Mouse (Mus musculus) forebrain, embryonic 16.5 days (tissue): ENCODE measurements around the gene Rbm42. TPM values are rescaled to one million over a fixed set of nuclear protein-coding genes. Genes with fewer than 3 reads are reported as not detected.

Experiments
- ATAC-seq: fragments of 200-750 bp; cut with Nextera tagmentation; 2 replicates; pipeline ENCODE4 v1.8.0; 2017; ENCODE audit warnings: mild to moderate bottlenecking, moderate library complexity
- H3K27ac ChIP-seq: fragments of 300-500 bp; sonication (generic); 2 replicates; pipeline ENCODE4 v1.5.1; 2014; ENCODE audit warnings: low read length, control low read depth
- H3K27me3 ChIP-seq: fragments of 300-500 bp; sonication (generic); replicated peaks from 2 replicates; pipeline ENCODE4 v1.6.1; 2014; ENCODE audit warnings: low read length; ENCODE audit not compliant: control insufficient read depth, insufficient read depth
- H3K36me3 ChIP-seq: fragments of 300-500 bp; sonication (generic); 2 replicates; pipeline ENCODE4 v1.6.1; 2014; ENCODE audit not compliant: control insufficient read depth, insufficient read depth
- H3K4me1 ChIP-seq: fragments of 300-500 bp; sonication (generic); replicated peaks from 2 replicates; pipeline ENCODE4 v1.6.1; 2014; ENCODE audit warnings: low read length; ENCODE audit not compliant: control insufficient read depth, insufficient read depth
- H3K4me2 ChIP-seq: fragments of 300-500 bp; sonication (generic); 2 replicates; pipeline ENCODE4 v1.6.1; 2014; ENCODE audit warnings: mild to moderate bottlenecking, low read length, control low read depth
- H3K4me3 ChIP-seq: fragments of 300-500 bp; sonication (generic); replicated peaks from 2 replicates; pipeline ENCODE4 v1.5.1; 2014; ENCODE audit warnings: mild to moderate bottlenecking, low read length, control low read depth
- H3K9ac ChIP-seq: fragments of 300-500 bp; sonication (generic); replicated peaks from 2 replicates; pipeline ENCODE4 v1.6.1; 2014; ENCODE audit warnings: low read depth, low read length, control low read depth
- H3K9me3 ChIP-seq: fragments of 300-500 bp; sonication (generic); 2 replicates; pipeline ENCODE4 v1.6.1; 2016; ENCODE audit warnings: low read length; ENCODE audit not compliant: control insufficient read depth
- WGBS: fragments of 180-500 bp; shearing (Covaris S2); extraction: QIAGEN DNeasy Blood & Tissue Kit; methylation state at CpG from one replicate; pipeline ENCODE4 v1.1.7; 2014; 5-methylcytosine and 5-hydroxymethylcytosine counted together
- polyA plus RNA-seq: library from polyadenylated mRNA; unstranded; fragments of >200 nt; fragmentation: Nextera tagmentation; extraction: Ambion mirVana; gene quantifications from 2 replicates; pipeline ENCODE4 v1.2.1, GENCODE M21; 2015

Rbm42 gene
- polyA plus RNA-seq: 153 and 155 TPM in 2 replicates

GRCm38 (mm10) chr7:30649591-30650540, at the start of gene Rbm42:
Gene Rbm42 (minus strand): TSS chr7:30650317.
- 1% methylated on average over 59 of the region's 59 CpGs for WGBS
- Histone ChIP-seq H3K9ac (peak within 1 kb of the TSS; percentile 90), H3K4me3 (peak within 1 kb of the TSS; percentile 84), H3K4me2 (peak within 1 kb of the TSS; percentile 86), H3K36me3 (peaks cover 27% of the 10 kb centered on the region), H3K4me1 (peaks cover 13% of the 10 kb centered on the region), H3K9me3 (no peaks in the 10 kb centered on the region), H3K27me3 (no peaks in the 10 kb centered on the region), H3K27ac (no peak within 1 kb of the TSS; the same call in 1 of the 2 replicates)
- peak; percentile 100 for ATAC-seq

- no peak for ATAC-seq
- 45% methylated on average over 9 of the region's 9 CpGs for WGBS
- Histone ChIP-seq H3K27ac (no peak within 1 kb of the TSS), H3K4me2 (no peak within 1 kb of the TSS), H3K9ac (no peak within 1 kb of the TSS), H3K4me3 (no peak within 1 kb of the TSS), H3K4me1 (no peaks in the 10 kb centered on the region), H3K9me3 (no peaks in the 10 kb centered on the region), H3K36me3 (no peaks in the 10 kb centered on the region), H3K27me3 (no peaks in the 10 kb centered on the region)
Observed at GRCm38 (mm10) chr7:30698589-30698988, 48.5 kb upstream of the Rbm42 start, which contains the start of gene 2200002J24Rik. Gene 2200002J24Rik (plus strand): TSS chr7:30698926.

- 74% methylated on average over 5 of the region's 5 CpGs for WGBS
- Histone ChIP-seq H3K4me1 (no peaks in the 10 kb centered on the region), H3K36me3 (no peaks in the 10 kb centered on the region), H3K27ac (no peak overlapping the region), H3K4me3 (no peak overlapping the region), H3K9me3 (no peaks in the 10 kb centered on the region), H3K27me3 (no peaks in the 10 kb centered on the region), H3K9ac (no peak overlapping the region), H3K4me2 (no peak overlapping the region)
- no peak for ATAC-seq
Observed at GRCm38 (mm10) chr7:30698101-30698500, 48.0 kb upstream of the Rbm42 start.

GRCm38 (mm10) chr7:30688325-30688724, 38.2 kb upstream of the Rbm42 start:
- no peaks in the 10 kb centered on the region for H3K36me3 ChIP-seq
- H3K9me3 ChIP-seq: no peaks in the 10 kb centered on the region
- no peak overlapping the region for H3K9ac ChIP-seq
- no peak overlapping the region for H3K4me3 ChIP-seq
- H3K4me2 ChIP-seq: no peak overlapping the region
- ATAC-seq: no peak
- H3K27me3 ChIP-seq: peaks cover 5% of the 10 kb centered on the region
- 72% methylated on average over 6 of the region's 6 CpGs for WGBS
- no peaks in the 10 kb centered on the region for H3K4me1 ChIP-seq
- no peak overlapping the region for H3K27ac ChIP-seq

GRCm38 (mm10) chr7:30683425-30683824, 33.3 kb upstream of the Rbm42 start:
- H3K4me3 ChIP-seq: no peak overlapping the region
- H3K4me1 ChIP-seq: no peaks in the 10 kb centered on the region
- no peaks in the 10 kb centered on the region for H3K36me3 ChIP-seq
- WGBS: 76% methylated on average over 2 of the region's 2 CpGs
- H3K4me2 ChIP-seq: no peak overlapping the region
- H3K9ac ChIP-seq: no peak overlapping the region
- peaks cover 5% of the 10 kb centered on the region for H3K27me3 ChIP-seq
- H3K27ac ChIP-seq: no peak overlapping the region
- no peak for ATAC-seq
- no peaks in the 10 kb centered on the region for H3K9me3 ChIP-seq

GRCm38 (mm10) chr7:30681897-30682296, 31.8 kb upstream of the Rbm42 start:
- 69% methylated on average over 5 of the region's 5 CpGs for WGBS
- Histone ChIP-seq H3K9me3 (no peaks in the 10 kb centered on the region), H3K36me3 (no peaks in the 10 kb centered on the region), H3K9ac (no peak overlapping the region), H3K4me2 (no peak overlapping the region), H3K27ac (no peak overlapping the region), H3K4me1 (no peaks in the 10 kb centered on the region), H3K4me3 (no peak overlapping the region), H3K27me3 (peaks cover 2% of the 10 kb centered on the region; the same call in 1 of the 2 replicates)
- no peak for ATAC-seq

- H3K4me2 ChIP-seq: no peak overlapping the region
- 47% methylated on average over 5 of the region's 5 CpGs for WGBS
- no peak for ATAC-seq
- no peaks in the 10 kb centered on the region for H3K27me3 ChIP-seq
- H3K36me3 ChIP-seq: no peaks in the 10 kb centered on the region
- H3K27ac ChIP-seq: no peak overlapping the region
- H3K9ac ChIP-seq: no peak overlapping the region
- H3K9me3 ChIP-seq: no peaks in the 10 kb centered on the region
- H3K4me1 ChIP-seq: no peaks in the 10 kb centered on the region
- no peak overlapping the region for H3K4me3 ChIP-seq
Observed at GRCm38 (mm10) chr7:30678263-30678975, 28.3 kb upstream of the Rbm42 start.

GRCm38 (mm10) chr7:30671480-30671879, 21.4 kb upstream of the Rbm42 start, which contains the start of gene Pmis2:
Gene Pmis2 (minus strand): TSS chr7:30671605.
- H3K4me2 ChIP-seq: no peak within 1 kb of the TSS
- no peak within 1 kb of the TSS for H3K4me3 ChIP-seq
- no peaks in the 10 kb centered on the region; the same call in 1 of the 2 replicates for H3K27me3 ChIP-seq
- H3K27ac ChIP-seq: no peak within 1 kb of the TSS
- no peaks in the 10 kb centered on the region for H3K4me1 ChIP-seq
- H3K36me3 ChIP-seq: no peaks in the 10 kb centered on the region
- WGBS: 77% methylated on average over 9 of the region's 9 CpGs
- ATAC-seq: no peak
- H3K9ac ChIP-seq: no peak within 1 kb of the TSS
- H3K9me3 ChIP-seq: no peaks in the 10 kb centered on the region

- H3K27me3 ChIP-seq: no peaks in the 10 kb centered on the region; the same call in 1 of the 2 replicates
- ATAC-seq: no peak
- H3K4me3 ChIP-seq: no peak overlapping the region
- WGBS: 41% methylated on average over 3 of the region's 3 CpGs
- H3K27ac ChIP-seq: no peak overlapping the region
- no peaks in the 10 kb centered on the region for H3K9me3 ChIP-seq
- H3K4me2 ChIP-seq: no peak overlapping the region
- H3K4me1 ChIP-seq: peaks cover 8% of the 10 kb centered on the region
- H3K9ac ChIP-seq: no peak overlapping the region
- no peaks in the 10 kb centered on the region for H3K36me3 ChIP-seq
Observed at GRCm38 (mm10) chr7:30669229-30669628, 19.1 kb upstream of the Rbm42 start.
